ENCODE assay signal across 8 mouse cellular contexts in the genomic region with DNA sequence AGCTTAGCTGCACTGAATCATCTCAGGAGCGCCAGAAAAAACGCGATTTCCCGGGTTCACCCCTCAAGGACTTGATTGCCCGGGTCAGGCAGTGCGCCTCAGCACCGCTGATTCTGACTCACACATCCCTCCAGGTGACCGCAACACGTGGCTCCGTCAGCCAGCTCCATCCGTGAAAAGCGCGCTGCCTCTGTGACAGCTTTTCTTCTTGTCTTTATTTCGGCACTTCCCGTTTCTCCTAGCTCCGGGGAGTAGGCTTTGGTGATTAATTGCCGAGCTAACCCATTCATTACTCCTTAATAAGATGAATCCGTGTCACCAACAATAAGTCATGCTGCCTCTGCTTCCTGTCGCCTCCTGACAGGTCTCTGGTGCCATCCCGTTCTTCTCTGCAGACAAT.
DNase-seq lines count a peak whose midpoint lies in the region; ATAC-seq lines count a peak whose summit lies in the region.

No protein-coding gene starts in this region.

- no peaks in the 10 kb centered on the region for H3K9me3 ChIP-seq in embryonic facial prominence, embryonic 12.5 days
- no peaks in the 10 kb centered on the region for H3K9me3 ChIP-seq in neural tube, embryonic 12.5 days

- H3K36me3 ChIP-seq in embryonic facial prominence, embryonic 12.5 days, result no peaks in the 10 kb centered on the region
- H3K36me3 ChIP-seq in neural tube, embryonic 12.5 days, result no peaks in the 10 kb centered on the region

- H3K4me3 ChIP-seq in embryonic facial prominence, embryonic 12.5 days, result no peak overlapping the region
- no peak overlapping the region for H3K4me3 ChIP-seq in neural tube, embryonic 12.5 days

- H3K4me2 ChIP-seq in embryonic facial prominence, embryonic 12.5 days (replicated peaks), result 0 out of 2 replicates have a peak overlapping the region, but pooled peaks have one; percentile 28
- peak overlapping the region; percentile 49 for H3K4me2 ChIP-seq in neural tube, embryonic 12.5 days (replicated peaks)

- 0 out of 2 replicates have a peak, but pooled peaks have one; percentile 55 for ATAC-seq in embryonic facial prominence, embryonic 12.5 days (ENCODE audit: insufficient number of reproducible peaks, insufficient read depth, low FRiP score, low TSS enrichment)
- ATAC-seq in neural tube, embryonic 12.5 days (ENCODE audit: low FRiP score, low read depth), result peak; percentile 65

- WGBS in embryonic facial prominence, embryonic 12.5 days, result 12% methylated on average over 20 of the region's 20 CpGs
- 15% methylated on average over 20 of the region's 20 CpGs for WGBS in neural tube, embryonic 12.5 days

- H3K27ac ChIP-seq in embryonic facial prominence, embryonic 12.5 days, result no peak overlapping the region
- no peak overlapping the region for H3K27ac ChIP-seq in neural tube, embryonic 12.5 days

- no peak overlapping the region for H3K9ac ChIP-seq in embryonic facial prominence, embryonic 12.5 days
- no peak overlapping the region for H3K9ac ChIP-seq in neural tube, embryonic 12.5 days

- H3K4me1 ChIP-seq in embryonic facial prominence, embryonic 12.5 days, result peaks cover 9% of the 10 kb centered on the region; the same call in 1 of the 2 replicates
- peaks cover 11% of the 10 kb centered on the region for H3K4me1 ChIP-seq in neural tube, embryonic 12.5 days

- peak; percentile 24 to 28 for DNase-seq in cerebellum, postnatal 10 days
- DNase-seq in cerebellum, postnatal 36 days, result no peak
- DNase-seq in A20 (ENCODE audit: low read depth, low spot score), result peak; percentile 38
- peak; percentile 40 for DNase-seq in kidney, postnatal 10 days
- DNase-seq in left cerebral cortex, adult 8-10 months (ENCODE audit: low spot score in 2 of 2), result no peak
- DNase-seq in heart, postnatal 4 days, result no peak

- peaks cover 6% of the 10 kb centered on the region; the same call in 1 of the 2 replicates for H3K27me3 ChIP-seq in embryonic facial prominence, embryonic 12.5 days
- no peaks in the 10 kb centered on the region for H3K27me3 ChIP-seq in neural tube, embryonic 12.5 days (replicated peaks)

Comparison
In these comparisons a context has a peak if more than half of its experiments do, and no peak if none do; other contexts are left out.
1. DNase-seq: peak in cerebellum, postnatal 10 days (2 of 2), A20 (single experiment) and kidney, postnatal 10 days (single experiment); none in cerebellum, postnatal 36 days (0 of 2), left cerebral cortex, adult 8-10 months (0 of 2) and heart, postnatal 4 days (single experiment).